Mouse (Mus musculus): Measurements from ENCODE around the gene Bysl.

Gene Bysl

DNA sequence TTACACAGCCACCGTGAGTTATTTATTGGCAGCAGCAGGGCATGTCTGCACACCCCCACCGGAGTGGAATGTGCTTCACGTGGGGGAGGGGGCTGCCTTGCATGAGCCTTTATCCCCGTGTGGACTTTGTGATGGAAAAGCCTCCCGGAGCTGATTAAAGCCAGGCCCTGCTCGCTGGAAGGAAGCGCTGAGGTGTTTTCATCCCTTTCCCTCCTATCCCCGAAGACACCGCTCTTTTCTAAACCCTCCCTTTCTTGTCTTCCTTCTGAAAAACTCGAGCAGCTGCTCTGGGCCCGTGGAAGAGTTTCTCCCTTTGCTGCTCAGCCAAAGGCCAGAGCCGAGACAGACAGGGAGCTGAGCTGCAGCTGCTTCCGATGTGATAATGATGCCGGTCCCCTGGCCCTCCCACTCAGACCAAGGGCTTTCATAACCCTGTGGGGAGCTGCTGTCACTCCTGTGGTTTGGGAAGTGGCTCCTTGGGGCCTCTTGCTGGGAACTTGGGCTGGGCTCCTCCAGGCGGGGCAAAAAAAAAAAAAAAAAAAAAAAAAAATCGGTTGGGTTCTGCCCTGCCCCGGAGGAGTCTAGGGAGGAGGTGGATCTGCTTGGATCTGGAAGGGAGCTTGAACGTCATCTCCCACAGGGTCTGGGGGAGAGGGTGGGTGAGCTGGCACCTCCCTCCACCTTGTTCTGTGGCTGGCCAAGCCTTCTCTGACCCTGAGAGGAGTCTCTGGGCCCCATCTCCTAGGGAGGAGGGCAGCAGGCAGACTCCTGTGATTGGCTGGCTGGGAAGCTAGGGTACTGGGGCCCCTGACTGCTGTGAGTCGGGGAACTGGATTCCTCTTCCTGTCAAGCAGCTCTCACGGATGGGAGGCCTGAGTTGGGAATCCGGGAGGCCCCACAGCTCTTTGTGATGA, 15.8 kb downstream of the Bysl start:
- intact Hi-C loops (cut with DNase I), result loop anchor here (10.0 kb wide), 1 partner anchor 51 kb away; no protein-coding TSS in a partner anchor

DNA sequence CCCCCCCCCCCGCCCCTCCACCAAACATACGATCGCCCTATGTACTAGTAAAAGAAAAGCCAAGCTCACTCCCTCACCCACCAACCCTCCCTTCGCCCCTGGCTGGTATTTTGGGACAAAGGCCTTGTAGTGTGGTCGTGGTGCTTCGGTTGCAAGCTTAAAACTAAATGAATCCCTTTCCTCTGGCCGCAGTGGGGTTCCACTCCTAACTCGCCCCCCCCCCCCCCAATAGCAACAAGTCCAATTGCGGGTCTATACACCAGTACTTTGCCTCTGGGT, 16.4 kb downstream of the Bysl start:
- intact Hi-C loops (cut with DNase I), result loop anchor here (10.0 kb wide), 1 partner anchor 50 kb away; no protein-coding TSS in a partner anchor

DNA sequence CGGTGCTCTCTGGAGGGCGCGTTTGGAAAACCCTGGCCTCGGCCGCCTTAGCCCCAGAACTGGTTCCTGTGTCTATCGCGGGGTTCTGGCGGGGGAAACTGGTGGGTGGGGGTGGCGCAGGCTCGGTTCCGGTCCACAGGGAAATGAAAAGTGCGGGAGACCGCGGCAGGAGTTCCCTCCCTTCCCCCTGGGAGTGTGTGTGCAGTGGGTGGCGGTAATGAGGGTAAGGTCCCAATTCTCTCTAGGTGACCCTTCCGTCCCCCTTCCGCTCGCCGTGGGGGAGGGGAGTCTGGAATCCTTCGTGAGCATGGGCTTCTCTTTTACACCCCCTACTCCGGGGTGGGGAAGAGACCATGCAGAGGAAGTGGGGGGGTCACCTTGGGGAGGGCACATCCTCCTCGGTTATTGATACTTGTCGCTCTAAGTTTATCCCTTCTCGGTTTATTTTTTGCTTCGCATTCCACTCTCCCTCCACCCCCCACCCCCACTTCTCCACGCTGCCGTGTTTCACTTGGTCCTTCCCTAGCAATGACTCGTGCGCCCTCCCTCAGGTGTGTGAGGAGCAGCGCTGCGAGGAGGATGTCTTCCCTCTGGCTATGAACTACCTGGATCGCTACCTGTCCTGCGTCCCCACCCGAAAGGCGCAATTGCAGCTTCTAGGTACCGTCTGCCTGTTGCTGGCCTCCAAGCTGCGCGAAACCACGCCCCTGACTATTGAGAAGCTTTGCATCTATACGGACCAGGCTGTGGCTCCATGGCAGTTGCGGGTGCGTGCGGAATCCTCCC, 16.9 kb downstream of the Bysl start:
- intact Hi-C loops (cut with DNase I), result loop anchor here (10.0 kb wide), 1 partner anchor 50 kb away; no protein-coding TSS in a partner anchor

DNA sequence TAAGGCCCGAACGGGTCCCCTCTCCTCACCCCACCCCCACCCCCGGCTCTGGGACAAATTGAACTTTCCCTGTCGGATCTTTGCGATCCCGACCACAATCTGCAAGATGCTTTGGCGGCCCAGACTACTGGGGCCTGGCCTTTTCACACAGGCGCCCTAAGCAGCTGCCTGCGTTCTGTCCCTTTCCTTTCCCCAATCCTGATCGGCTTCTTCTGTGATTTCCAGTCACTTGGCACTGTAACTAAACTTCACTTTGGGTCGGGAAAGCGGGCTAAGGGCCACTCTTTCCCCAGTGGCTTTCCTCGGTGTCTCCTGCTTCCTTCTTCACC, 17.5 kb downstream of the Bysl start:
- intact Hi-C loops (cut with DNase I), result loop anchor here (10.0 kb wide), 1 partner anchor 49 kb away; no protein-coding TSS in a partner anchor

DNA sequence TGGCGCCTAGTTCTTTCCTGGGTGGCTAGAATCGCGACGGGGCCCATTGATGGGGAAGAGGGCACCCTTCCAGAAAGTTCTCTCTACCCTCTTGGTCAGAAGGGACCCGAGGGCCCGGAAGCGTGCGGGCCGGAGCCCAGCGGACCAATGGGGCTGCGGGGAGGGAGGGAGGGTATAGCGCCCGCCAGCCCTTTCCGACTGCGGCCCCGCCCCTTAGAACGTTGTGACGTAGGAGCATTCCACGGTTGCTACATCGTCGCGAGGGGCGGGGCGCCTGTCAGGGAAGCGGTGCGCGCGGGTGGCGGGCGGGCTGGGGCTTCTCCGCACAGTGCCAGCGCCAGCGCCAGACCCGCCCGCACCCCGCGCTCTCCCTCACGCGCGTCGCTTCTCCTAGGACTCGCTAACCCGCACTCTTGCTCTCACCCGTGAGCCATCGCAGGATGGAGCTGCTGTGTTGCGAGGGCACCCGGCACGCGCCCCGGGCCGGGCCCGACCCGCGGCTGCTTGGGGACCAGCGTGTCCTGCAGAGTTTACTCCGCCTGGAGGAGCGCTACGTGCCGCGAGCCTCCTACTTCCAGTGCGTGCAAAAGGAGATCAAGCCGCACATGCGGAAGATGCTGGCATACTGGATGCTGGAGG, 18.0 kb downstream of the Bysl start:
- intact Hi-C loops (cut with DNase I), result loop anchor here (10.0 kb wide), 1 partner anchor 49 kb away; no protein-coding TSS in a partner anchor

DNA sequence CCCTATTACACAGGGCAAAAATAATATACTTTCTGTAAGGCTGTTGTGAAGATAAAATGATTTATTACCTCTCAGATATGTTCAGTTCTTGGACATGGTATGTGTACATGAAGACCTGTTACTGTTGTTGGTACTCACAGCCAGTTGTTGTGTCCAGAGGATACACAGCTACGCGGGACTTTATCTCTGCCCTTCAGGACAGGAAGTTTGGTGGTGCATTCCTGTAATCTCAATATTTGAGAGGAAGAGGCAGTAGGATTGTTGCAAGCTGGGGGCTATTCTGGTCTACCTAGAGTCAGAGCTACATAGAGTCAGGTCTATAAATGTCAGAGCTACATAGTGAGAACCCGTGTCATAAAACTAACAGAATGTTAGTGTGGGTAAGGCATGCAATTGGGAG, 20.2 kb downstream of the Bysl start:
- intact Hi-C loops (cut with DNase I), result loop anchor here (10.0 kb wide), 1 partner anchor 46 kb away; no protein-coding TSS in a partner anchor

DNA sequence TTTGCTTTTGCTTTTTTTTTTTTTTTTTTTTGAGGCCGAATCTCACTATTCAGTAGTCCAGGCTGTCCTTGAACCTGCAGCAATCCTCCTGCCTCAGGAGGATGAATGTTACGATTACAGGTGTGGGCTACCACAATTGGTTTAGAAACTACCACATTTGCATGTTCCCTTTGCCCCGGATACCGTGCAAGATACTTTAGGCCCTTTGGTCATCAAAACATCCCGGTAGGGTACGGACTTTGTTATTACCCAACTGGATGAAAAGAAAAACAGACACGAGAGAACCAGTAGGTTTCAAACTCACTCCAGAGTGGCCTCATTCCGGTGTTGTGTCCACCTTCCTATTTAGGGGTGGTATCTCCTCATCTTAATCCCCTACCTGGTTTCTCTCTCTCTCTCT, 22.8 kb downstream of the Bysl start:
- intact Hi-C loops (cut with DNase I), result no loop called here

DNA sequence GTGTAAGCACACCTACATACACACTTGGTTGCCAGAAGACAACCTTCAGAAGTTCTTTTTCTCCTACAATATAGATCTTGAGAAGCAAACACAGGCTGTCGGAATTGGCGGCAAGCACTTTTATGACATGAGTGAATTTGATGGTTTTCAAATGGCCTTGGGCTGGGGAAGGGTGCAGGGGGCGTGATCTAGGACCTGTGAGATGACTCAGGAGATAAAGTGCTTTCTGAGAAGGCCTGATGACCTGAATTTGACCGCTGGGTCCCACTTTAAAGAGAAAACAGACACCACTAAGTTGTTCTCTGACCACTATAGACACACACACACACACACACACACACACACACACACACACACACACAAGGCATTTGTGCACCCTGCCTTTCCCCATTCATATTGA, 30.3 kb downstream of the Bysl start:
- intact Hi-C loops (cut with DNase I), result no loop called here

DNA sequence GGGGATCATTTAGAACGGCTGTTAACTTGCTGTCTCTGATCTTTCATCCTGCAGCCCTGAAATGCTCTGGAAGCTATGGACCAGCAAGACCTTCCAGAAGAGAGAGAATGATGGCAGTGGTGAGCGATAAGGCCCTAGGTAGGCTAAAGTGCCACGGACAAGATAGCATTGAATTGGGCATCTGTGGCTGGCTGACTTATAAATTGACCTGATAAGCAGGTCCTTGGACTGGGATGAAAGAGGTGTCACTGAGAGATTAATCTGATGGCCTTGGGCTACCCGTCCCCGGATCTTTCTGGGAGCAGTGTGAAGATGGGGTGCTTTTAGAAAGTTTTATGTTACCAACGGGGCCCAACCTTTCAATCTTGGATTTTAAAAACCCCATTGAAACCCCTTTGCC, 32.6 kb downstream of the Bysl start:
- intact Hi-C loops (cut with DNase I), result no loop called here

DNA sequence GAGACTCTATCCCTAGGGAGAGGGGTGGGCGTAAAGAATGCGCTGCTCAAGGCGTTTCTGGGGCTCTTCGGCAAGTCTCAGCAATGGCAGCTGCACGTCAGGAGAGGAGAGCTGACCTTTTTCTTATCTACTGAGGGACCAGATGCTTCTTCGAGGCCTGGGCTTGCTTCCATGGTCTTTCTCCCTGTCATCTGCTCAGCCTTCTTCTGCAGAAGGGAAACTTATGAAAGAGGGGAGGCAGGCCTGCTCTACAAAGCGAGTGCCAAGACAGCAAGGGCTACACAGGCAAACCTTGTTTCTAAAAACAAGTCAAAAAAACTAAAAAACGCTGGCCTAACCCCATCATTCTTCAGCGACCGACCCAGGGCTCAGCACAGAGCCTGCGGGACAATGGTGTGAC, 36.5 kb downstream of the Bysl start:
- intact Hi-C loops (cut with DNase I), result no loop called here

DNA sequence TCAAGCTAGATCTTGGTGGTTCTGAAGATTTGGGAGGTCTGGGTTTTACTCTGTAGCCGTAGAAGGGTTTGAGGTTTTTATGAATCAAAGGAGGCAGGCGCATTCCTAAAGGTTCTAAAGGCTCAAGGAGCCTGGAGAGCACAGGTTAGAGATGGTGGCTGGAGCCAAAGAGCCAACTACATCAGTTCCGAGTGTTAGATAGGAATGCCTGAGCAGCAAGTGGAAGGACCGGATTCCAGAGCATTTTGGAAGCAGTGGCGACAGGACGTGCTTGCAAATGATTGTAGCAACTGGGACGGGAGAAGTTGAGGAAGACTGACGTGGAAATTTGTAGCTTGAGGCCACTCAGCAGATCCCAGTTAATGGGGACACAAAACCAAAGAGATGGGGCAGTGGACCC, 37.3 kb downstream of the Bysl start:
- intact Hi-C loops (cut with DNase I), result no loop called here

DNA sequence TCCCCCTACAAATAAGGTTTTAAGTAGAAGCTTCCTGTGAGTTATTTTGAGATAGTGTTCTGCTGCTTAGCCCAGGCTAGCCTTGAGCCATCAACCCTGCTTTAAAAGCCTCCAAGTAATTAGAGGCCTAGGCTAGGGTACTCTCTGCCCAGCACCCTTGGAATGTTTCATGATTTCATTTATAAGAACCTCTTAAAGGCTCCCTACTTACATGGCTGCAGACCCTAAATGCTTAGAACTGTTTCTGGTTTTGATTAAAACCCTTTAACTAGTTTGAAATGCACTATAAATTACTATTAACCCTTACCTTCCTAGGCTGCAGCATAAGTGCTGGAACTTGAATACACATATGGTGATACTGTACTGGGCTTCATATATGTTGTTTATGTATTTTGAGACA, 38.9 kb downstream of the Bysl start:
- intact Hi-C loops (cut with DNase I), result no loop called here

DNA sequence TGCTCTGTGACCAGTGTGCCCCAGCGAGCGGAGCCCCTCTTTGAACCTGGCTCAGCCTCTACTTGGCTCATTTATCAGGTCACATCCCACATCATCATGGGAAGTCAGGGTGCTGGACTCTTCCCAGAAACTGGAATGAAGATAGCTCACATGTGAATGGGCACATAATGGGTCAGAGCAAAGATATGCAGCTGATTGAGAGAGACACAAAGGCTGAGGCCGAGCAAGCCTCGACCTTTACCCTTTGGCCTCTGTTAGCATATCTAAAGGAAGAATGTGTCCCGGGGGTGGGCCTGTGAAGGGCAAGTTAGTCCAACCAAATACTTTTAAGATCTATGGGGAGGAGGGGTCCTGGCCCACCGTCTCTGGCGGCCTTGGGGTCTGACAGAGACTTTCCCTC, 39.7 kb downstream of the Bysl start:
- intact Hi-C loops (cut with DNase I), result no loop called here

DNA sequence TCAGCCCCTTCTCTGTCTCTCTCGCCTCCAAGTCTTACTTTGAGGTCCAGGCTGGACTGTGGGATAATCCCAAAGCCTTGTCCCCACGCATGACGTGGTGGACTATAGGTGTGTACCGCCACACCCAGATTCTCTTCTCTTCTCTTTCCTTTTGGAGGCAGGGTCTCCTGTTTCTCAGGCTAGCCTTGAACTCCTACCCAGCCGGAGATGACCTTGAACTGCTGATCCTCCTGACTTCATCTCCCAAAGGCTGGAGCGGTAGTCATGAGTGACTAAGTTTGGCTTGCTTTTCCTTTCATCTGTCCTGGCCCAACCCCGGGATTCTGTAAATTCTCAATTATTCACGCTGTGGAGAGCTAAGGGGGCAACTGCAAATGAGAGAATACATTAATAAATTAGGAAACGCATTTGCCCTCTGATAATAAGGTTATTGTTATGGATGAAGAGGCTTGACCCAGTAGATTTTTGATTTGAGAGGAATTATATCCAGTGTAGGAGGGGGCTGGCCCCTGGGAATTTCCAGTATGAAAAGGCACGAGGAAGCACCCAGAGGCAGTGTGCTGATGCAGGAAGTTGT, 42.3 kb downstream of the Bysl start:
- intact Hi-C loops (cut with DNase I), result no loop called here

DNA sequence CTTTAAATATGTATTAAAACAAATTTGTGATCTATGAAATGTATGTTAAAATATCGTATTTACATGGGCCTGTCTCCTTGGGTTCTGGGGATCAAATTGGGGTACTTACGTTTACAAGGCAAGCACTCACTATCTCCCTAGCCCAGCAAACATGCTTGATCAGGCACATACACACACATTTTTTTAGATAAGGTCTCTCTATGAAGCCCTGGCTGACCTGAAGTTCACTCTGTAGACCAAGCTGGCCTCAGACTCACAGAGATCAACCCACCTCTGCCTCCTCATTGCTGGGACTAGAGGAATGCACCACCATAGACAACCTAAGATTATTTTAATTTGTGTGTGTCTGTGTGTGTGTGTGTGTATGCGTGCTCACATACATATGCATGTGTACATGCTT, 42.9 kb downstream of the Bysl start:
- intact Hi-C loops (cut with DNase I), result no loop called here

DNA sequence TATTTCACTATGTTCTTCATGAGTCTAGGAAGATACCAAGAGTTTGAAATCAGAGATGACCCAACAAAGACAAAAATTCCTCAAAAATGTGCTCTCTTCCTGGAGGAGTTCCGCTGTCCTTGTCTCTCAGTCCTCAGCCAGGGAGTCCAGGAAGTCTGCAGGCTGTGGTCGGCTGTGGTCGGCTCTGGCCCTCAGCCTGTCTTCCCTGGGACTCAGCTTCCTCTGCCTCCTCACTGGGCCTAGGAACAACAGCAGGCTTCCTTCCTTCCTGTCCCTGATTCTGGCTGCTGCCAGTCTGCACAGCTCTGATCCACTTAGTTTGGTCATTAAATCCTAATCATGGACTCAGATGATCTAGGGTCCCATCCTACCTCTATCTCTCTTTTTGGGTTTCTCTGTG, 44.0 kb downstream of the Bysl start:
- intact Hi-C loops (cut with DNase I), result no loop called here

DNA sequence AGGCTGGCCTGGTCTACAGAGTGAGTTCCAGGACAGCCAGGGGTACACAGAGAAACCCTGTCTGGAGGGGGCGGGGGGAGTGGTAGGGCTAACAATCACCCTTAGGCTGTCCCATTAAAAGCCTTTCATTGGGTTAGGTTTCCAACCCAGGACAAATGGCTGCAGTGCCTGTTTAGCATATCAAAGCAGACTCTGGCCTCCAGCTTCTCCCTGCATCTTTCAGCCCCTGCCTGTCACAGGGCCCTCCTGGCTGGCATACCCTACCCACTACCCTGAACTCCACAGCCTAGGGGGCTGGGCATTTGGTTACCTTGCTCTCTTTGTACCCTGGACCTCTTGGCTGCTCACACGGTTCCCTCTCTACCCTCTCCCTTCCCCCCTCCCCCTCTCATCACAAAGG, 45.2 kb downstream of the Bysl start:
- intact Hi-C loops (cut with DNase I), result no loop called here

DNA sequence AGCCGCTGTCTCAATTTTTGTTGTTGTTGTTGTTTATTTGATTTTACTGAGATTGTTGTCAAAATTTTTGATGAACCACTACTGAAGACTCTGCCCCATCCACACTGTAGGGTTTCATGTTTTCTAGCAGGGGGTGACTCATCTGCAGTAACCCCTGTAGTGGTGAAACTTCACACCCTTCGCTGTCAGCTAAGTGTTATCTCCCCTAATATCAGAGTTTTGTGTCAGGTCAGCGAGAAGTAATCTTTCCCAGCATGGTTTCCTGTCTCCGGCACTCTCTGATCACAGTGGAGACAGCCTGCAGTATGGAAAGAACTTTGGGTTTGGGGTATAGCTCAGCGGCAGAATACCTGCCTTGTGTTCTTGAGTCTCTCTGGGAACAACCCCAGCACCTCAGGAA, 46.7 kb downstream of the Bysl start:
- intact Hi-C loops (cut with DNase I), result no loop called here

DNA sequence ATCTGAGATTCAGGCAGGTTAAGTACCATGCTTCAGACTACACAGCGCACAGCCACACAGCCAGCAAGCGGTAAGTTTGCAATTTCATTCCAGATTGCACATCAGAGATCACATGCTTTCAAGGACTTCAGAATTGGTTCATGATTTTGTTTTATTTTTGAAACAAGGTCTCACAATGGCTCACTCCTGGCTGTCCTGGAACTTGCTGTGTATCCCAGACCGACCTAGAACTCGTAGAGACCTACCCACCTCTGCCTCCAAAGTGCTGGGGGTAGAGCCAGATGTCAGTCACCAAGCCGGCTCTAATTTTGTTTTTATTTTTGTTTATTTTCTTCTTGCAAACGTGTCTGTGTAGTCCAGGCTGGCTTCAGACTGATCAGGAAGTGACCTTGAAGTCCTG, 48.4 kb downstream of the Bysl start:
- intact Hi-C loops (cut with DNase I), result no loop called here

DNA sequence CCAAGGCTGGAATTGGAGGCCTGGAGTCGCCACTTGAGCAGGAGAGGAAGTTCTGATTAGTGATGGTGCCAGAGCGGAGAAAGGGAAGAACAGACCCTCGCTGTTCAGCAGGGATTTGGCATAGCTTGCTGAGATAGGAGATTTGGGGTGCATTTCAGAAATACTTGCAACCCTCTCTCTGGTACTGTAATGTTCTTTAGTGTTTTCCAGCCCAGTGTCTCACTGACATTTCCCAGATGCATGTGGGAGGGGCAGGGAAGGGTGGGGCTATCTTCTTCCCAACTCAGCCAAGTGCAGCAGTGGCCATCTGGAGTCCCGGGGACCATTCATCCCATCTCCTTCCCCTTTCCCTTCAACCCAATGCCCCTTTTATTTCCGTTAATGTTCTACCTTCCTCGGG, 51.6 kb downstream of the Bysl start:
- intact Hi-C loops (cut with DNase I), result no loop called here

DNA sequence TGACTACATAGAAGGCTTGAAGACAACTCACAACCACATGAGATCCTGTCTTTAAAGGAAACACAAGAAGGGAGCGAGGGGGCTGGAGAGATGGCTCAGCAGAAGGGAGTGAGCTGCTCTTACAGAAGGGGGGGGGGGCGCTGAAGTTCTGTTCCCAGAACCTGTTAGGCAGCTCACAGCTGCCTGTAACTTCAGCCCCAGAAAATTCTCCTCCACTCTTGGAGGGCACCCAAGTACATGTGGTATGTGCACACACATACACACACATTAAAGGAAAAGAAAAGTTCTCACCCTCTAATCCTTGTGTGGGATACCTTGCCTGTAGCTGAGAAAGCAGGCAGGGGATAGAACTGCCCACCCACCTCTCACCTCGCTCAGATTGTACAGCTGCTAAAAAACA, 54.1 kb downstream of the Bysl start:
- intact Hi-C loops (cut with DNase I), result no loop called here

DNA sequence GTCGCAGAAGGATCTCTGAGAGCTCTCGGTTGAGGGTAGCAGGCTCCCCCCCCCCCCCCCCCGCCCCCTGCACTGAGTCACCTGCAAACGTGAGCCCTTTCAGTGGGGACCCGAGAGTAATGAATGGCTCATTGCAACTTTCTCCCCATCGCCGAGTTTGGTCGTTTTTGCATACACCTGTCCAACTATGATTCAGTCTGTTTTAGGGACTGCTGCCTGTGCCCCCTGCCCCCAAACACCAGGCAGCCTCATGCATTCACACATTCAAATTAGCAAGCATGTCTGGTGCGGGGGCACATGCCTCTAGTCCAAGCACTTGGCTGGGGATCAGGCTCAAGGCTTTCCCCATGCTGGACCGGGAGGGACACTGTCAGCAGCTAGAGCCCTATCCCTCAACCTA, 56.7 kb downstream of the Bysl start:
- intact Hi-C loops (cut with DNase I), result no loop called here

All from adrenal gland (tissue).